Comparison of ENCODE assay signal across 14 mouse cellular contexts in genomic region chr7:19712414-19712813, GRCm38 (mm10). TPM values are rescaled to one million over a fixed set of nuclear protein-coding genes. Genes with fewer than 3 reads are reported as not detected.
DNase-seq lines count a peak whose midpoint lies in the region; ATAC-seq and TF ChIP-seq lines count a peak whose summit lies in the region.
"Had no signal": no experiment of that assay in that cellular context is flagged by ENCODE, and none has a peak within 500 bp of the region (broad histone marks: within the 10 kb centered on the region; RNA-seq: fewer than 3 reads in every experiment).

No protein-coding gene starts in this region.

- H3K79me2 ChIP-seq in MEL (ENCODE audit: control insufficient read depth, insufficient read depth, low read length, poor library complexity): peaks cover 20% of the 10 kb centered on the region

- no peak for TF ChIP-seq EP300 in MEL (IDR thresholded peaks at IDR 0.05; ENCODE audit: low read depth in 1 of 2, low read length in 2 of 2)

- no peak overlapping the region for H3K27ac ChIP-seq in forebrain, postnatal 0 days (ENCODE audit: low read depth, low read length)
- no peak overlapping the region for H3K27ac ChIP-seq in forebrain, embryonic 16.5 days (ENCODE audit: low read length)
- H3K27ac ChIP-seq in lung, embryonic 14.5 days (ENCODE audit: low read depth): no peak overlapping the region
- no peak overlapping the region for H3K27ac ChIP-seq in MEL (ENCODE audit: control insufficient read depth, low read depth, low read length)
- H3K27ac ChIP-seq: heart, embryonic 13.5 days had no signal

- H3K4me3 ChIP-seq in forebrain, postnatal 0 days (ENCODE audit: low read depth, low read length): no peak overlapping the region
- H3K4me3 ChIP-seq in forebrain, embryonic 16.5 days (replicated peaks; ENCODE audit: low read length): no peak overlapping the region
- no peak overlapping the region for H3K4me3 ChIP-seq in lung, embryonic 14.5 days (ENCODE audit: low read depth, low read length)
- no peak overlapping the region for H3K4me3 ChIP-seq in MEL (ENCODE audit: control insufficient read depth in 1 of 2, insufficient read depth in 1 of 2, low read depth in 2 of 2, low read length in 2 of 2)
- H3K4me3 ChIP-seq: heart, embryonic 13.5 days had no signal

- H3K4me2 ChIP-seq in forebrain, postnatal 0 days (ENCODE audit: low read depth): no peak overlapping the region
- no peak overlapping the region for H3K4me2 ChIP-seq in forebrain, embryonic 16.5 days (ENCODE audit: low read length)
- H3K4me2 ChIP-seq in lung, embryonic 14.5 days: no peak overlapping the region
- H3K4me2 ChIP-seq: heart, embryonic 13.5 days had no signal

- peak; percentile 64 for TF ChIP-seq CTCF in forebrain, postnatal 0 days (IDR thresholded peaks at IDR 0.05; ENCODE audit: low read depth)
- peak; percentile 59 for TF ChIP-seq CTCF in lung, embryonic 14.5 days (IDR thresholded peaks at IDR 0.05; ENCODE audit: low read depth)
- TF ChIP-seq CTCF in MEL (IDR thresholded peaks at IDR 0.05 in 2 of 3, conservative IDR thresholded peaks at IDR 0.05 in 1 of 3; ENCODE audit: control insufficient read depth in 1 of 3, insufficient read depth in 1 of 3, low read depth in 2 of 3, low read length in 3 of 3, poor library complexity in 1 of 3, severe bottlenecking in 1 of 3): peak; percentile 19 to 62 (median 42); a peak in 4 of 6 replicates

- H3K9ac ChIP-seq in forebrain, postnatal 0 days: no peak overlapping the region
- H3K9ac ChIP-seq in forebrain, embryonic 16.5 days (replicated peaks; ENCODE audit: low read depth, low read length): no peak overlapping the region
- no peak overlapping the region for H3K9ac ChIP-seq in lung, embryonic 14.5 days
- H3K9ac ChIP-seq in MEL (ENCODE audit: control insufficient read depth, low read depth, low read length, poor library complexity, severe bottlenecking): no peak overlapping the region
- H3K9ac ChIP-seq: heart, embryonic 13.5 days had no signal

- peaks cover 41% of the 10 kb centered on the region for H3K36me3 ChIP-seq in forebrain, postnatal 0 days (ENCODE audit: insufficient read depth)
- H3K36me3 ChIP-seq in forebrain, embryonic 16.5 days (ENCODE audit: control insufficient read depth, insufficient read depth): peaks cover 11% of the 10 kb centered on the region; the same call in 1 of the 2 replicates
- peaks cover 68% of the 10 kb centered on the region for H3K36me3 ChIP-seq in lung, embryonic 14.5 days (ENCODE audit: insufficient read depth)
- H3K36me3 ChIP-seq in MEL (ENCODE audit: control insufficient read depth in 1 of 2, insufficient read depth in 2 of 2, low read length in 2 of 2): peaks cover 9 to 14% of the 10 kb centered on the region in 2 experiments

- H3K4me1 ChIP-seq in forebrain, postnatal 0 days (ENCODE audit: insufficient read depth): 0 out of 2 replicates have a peak, but pooled peaks cover 6% of the 10 kb centered on the region
- H3K4me1 ChIP-seq in forebrain, embryonic 16.5 days (replicated peaks; ENCODE audit: control insufficient read depth, insufficient read depth, low read length): peaks cover 17% of the 10 kb centered on the region
- no peaks in the 10 kb centered on the region for H3K4me1 ChIP-seq in lung, embryonic 14.5 days (ENCODE audit: insufficient read depth)
- peaks cover 0 to 18% of the 10 kb centered on the region in 2 experiments; a peak in 2 of 4 replicates for H3K4me1 ChIP-seq in MEL (ENCODE audit: control insufficient read depth in 1 of 2, insufficient read depth in 2 of 2, low read length in 2 of 2)

- DNase-seq in forebrain, postnatal 0 days: no peak
- DNase-seq in lung, embryonic 14.5 days: peak; percentile 63
- no peak for DNase-seq in lung, postnatal 14 days
- peak; percentile 51 for DNase-seq in MEL (ENCODE audit: low read depth, low spot score)
- peak; percentile 13 for DNase-seq in mesoderm, embryonic 11.5 days (ENCODE audit: low read depth, low spot score)
- DNase-seq in urinary bladder, postnatal 10 days (ENCODE audit: low spot score): no peak
- DNase-seq in thymus, postnatal 10 days (ENCODE audit: low spot score in 2 of 2): no peak
- DNase-seq: adrenal gland, postnatal 10 days had no signal

- no peak for ATAC-seq in forebrain, postnatal 0 days
- ATAC-seq in forebrain, embryonic 16.5 days: no peak
- no peak for ATAC-seq in lung, embryonic 14.5 days (ENCODE audit: insufficient read depth)
- ATAC-seq: hindbrain, embryonic 16.5 days had no signal

- WGBS in forebrain, postnatal 0 days: 59% methylated on average over 4 of the region's 4 CpGs
- 72% methylated on average over 4 of the region's 4 CpGs for WGBS in forebrain, embryonic 16.5 days
- WGBS in lung, embryonic 14.5 days: 68% methylated on average over 4 of the region's 4 CpGs

- no peaks in the 10 kb centered on the region for H3K27me3 ChIP-seq in forebrain, postnatal 0 days (ENCODE audit: insufficient read depth, low read length)
- H3K27me3 ChIP-seq in forebrain, embryonic 16.5 days (replicated peaks; ENCODE audit: control insufficient read depth, insufficient read depth, low read length): no peaks in the 10 kb centered on the region
- no peaks in the 10 kb centered on the region for H3K27me3 ChIP-seq in lung, embryonic 14.5 days (ENCODE audit: insufficient read depth, low read length)
- H3K27me3 ChIP-seq in MEL (ENCODE audit: control insufficient read depth in 1 of 2, insufficient read depth in 2 of 2, low read length in 2 of 2): no peaks in the 10 kb centered on the region
- H3K27me3 ChIP-seq: heart, embryonic 13.5 days had no signal

- no peak for TF ChIP-seq POLR2A in MEL (IDR thresholded peaks at IDR 0.05; ENCODE audit: control insufficient read depth in 1 of 2, insufficient read depth in 1 of 2, low read depth in 1 of 2, low read length in 2 of 2, poor library complexity in 1 of 2)

- no peak; the same call in none of the 2 replicates for TF ChIP-seq RAD21 in MEL (IDR thresholded peaks at IDR 0.05; ENCODE audit: low read depth, low read length)

- no peaks in the 10 kb centered on the region for H3K9me3 ChIP-seq in forebrain, postnatal 0 days (ENCODE audit: low read length)
- H3K9me3 ChIP-seq in forebrain, embryonic 16.5 days (ENCODE audit: control insufficient read depth, low read length): no peaks in the 10 kb centered on the region
- H3K9me3 ChIP-seq in lung, embryonic 14.5 days (ENCODE audit: low read depth, low read length): no peaks in the 10 kb centered on the region
- no peaks in the 10 kb centered on the region for H3K9me3 ChIP-seq in MEL (replicated peaks; ENCODE audit: insufficient read depth, low read length)
- H3K9me3 ChIP-seq: heart, embryonic 13.5 days had no signal

TF ChIP-seq in MEL, 35 proteins besides CTCF, POLR2A, EP300 and RAD21:
- no peak for TF ChIP-seq ZNF384 (IDR thresholded peaks at IDR 0.05; ENCODE audit: low read depth, low read length)
- TF ChIP-seq SMC3 (IDR thresholded peaks at IDR 0.05; ENCODE audit: low read depth, low read length): peak; percentile 60
- TF ChIP-seq ZC3H11A (IDR thresholded peaks at IDR 0.05; ENCODE audit: low read depth, low read length): peak; percentile 16; the same call in 1 of the 2 replicates

RNA-seq across cellular contexts. Expression of gene Tomm40, which starts 2.8 kb away (rescaled TPM):
- total RNA-seq in forebrain, postnatal 0 days (2014; rRNA removed): 98.9 and 113 TPM in 2 replicates
- 146 and 147 TPM in 2 replicates for polyA plus RNA-seq in forebrain, postnatal 0 days (2015; fragmentation: Nextera tagmentation; extraction: Ambion mirVana)
- 109 TPM in 2 replicates for polyA plus RNA-seq in forebrain, embryonic 16.5 days (2015; fragmentation: Nextera tagmentation; extraction: Ambion mirVana)
- polyA plus RNA-seq in lung, embryonic 14.5 days (2014; fragmentation: Nextera tagmentation; extraction: Ambion mirVana): 149 and 168 TPM in 2 replicates
- 288 and 294 TPM in 2 replicates for total RNA-seq in MEL (2012; rRNA removed)
- polyA plus RNA-seq in MEL (2012; ENCODE audit: insufficient read depth in 1 of 2, insufficient read length in 2 of 2, low read depth in 1 of 2, low replicate concordance in 2 of 2, missing spikeins in 1 of 2): 100 to 1,000 TPM in 1 of 2 experiments, not detected in 1; 403 TPM

RNA-seq across cellular contexts. Expression of gene Apoe, which starts 13.4 kb away (rescaled TPM):
- total RNA-seq in forebrain, postnatal 0 days (2014; rRNA removed): 1,116 and 1,436 TPM in 2 replicates
- 1,283 and 1,495 TPM in 2 replicates for polyA plus RNA-seq in forebrain, postnatal 0 days (2015; fragmentation: Nextera tagmentation; extraction: Ambion mirVana)
- 269 and 326 TPM in 2 replicates for polyA plus RNA-seq in forebrain, embryonic 16.5 days (2015; fragmentation: Nextera tagmentation; extraction: Ambion mirVana)
- 404 and 439 TPM in 2 replicates for polyA plus RNA-seq in lung, embryonic 14.5 days (2014; fragmentation: Nextera tagmentation; extraction: Ambion mirVana)
- total RNA-seq in MEL (2012; rRNA removed): 22.6 and 33.3 TPM in 2 replicates
- 10 to 100 TPM in 1 of 2 experiments, not detected in 1; 61.4 TPM for polyA plus RNA-seq in MEL (2012; ENCODE audit: insufficient read depth in 1 of 2, insufficient read length in 2 of 2, low read depth in 1 of 2, low replicate concordance in 2 of 2, missing spikeins in 1 of 2)

RNA-seq across cellular contexts. Expression of gene Apoc1, which starts 20.0 kb away (rescaled TPM):
- total RNA-seq in forebrain, postnatal 0 days (2014; rRNA removed): 2.1 and 5.3 TPM in 2 replicates
- polyA plus RNA-seq in forebrain, postnatal 0 days (2015; fragmentation: Nextera tagmentation; extraction: Ambion mirVana): 3.0 and 5.5 TPM in 2 replicates
- polyA plus RNA-seq in forebrain, embryonic 16.5 days (2015; fragmentation: Nextera tagmentation; extraction: Ambion mirVana): 0.58 and 1.8 TPM in 2 replicates
- 13.6 and 15.5 TPM in 2 replicates for polyA plus RNA-seq in lung, embryonic 14.5 days (2014; fragmentation: Nextera tagmentation; extraction: Ambion mirVana)
- total RNA-seq in MEL (2012; rRNA removed): not detected in 2 replicates
- polyA plus RNA-seq in MEL (2012; ENCODE audit: insufficient read depth in 1 of 2, insufficient read length in 2 of 2, low read depth in 1 of 2, low replicate concordance in 2 of 2, missing spikeins in 1 of 2): under 1 TPM in 1 of 2 experiments, not detected in 1; 0.35 TPM

RNA-seq across cellular contexts. Expression of gene Apoc4, which starts 31.1 kb away (rescaled TPM):
- not detected in 2 replicates for total RNA-seq in forebrain, postnatal 0 days (2014; rRNA removed)
- not detected in 2 replicates for polyA plus RNA-seq in forebrain, postnatal 0 days (2015; fragmentation: Nextera tagmentation; extraction: Ambion mirVana)
- not detected in 2 replicates for polyA plus RNA-seq in forebrain, embryonic 16.5 days (2015; fragmentation: Nextera tagmentation; extraction: Ambion mirVana)
- 0.30 TPM in 1 of 2 replicates, not detected in the other for polyA plus RNA-seq in lung, embryonic 14.5 days (2014; fragmentation: Nextera tagmentation; extraction: Ambion mirVana)
- total RNA-seq in MEL (2012; rRNA removed): not detected in 2 replicates
- polyA plus RNA-seq in MEL (2012; ENCODE audit: insufficient read depth in 1 of 2, insufficient read length in 2 of 2, low read depth in 1 of 2, low replicate concordance in 2 of 2, missing spikeins in 1 of 2): not detected
- total RNA-seq: left cerebral cortex, postnatal 10 days had no signal
- polyA plus RNA-seq: hindbrain, embryonic 16.5 days had no signal

RNA-seq across cellular contexts. Expression of gene Gm44805, which starts 31.2 kb away (rescaled TPM):
- not detected in 2 replicates for total RNA-seq in forebrain, postnatal 0 days (2014; rRNA removed)
- not detected in 2 replicates for polyA plus RNA-seq in forebrain, postnatal 0 days (2015; fragmentation: Nextera tagmentation; extraction: Ambion mirVana)
- polyA plus RNA-seq in forebrain, embryonic 16.5 days (2015; fragmentation: Nextera tagmentation; extraction: Ambion mirVana): not detected in 2 replicates
- polyA plus RNA-seq in lung, embryonic 14.5 days (2014; fragmentation: Nextera tagmentation; extraction: Ambion mirVana): not detected in 2 replicates
- not detected in 2 replicates for total RNA-seq in MEL (2012; rRNA removed)
- not detected for polyA plus RNA-seq in MEL (2012; ENCODE audit: insufficient read depth in 1 of 2, insufficient read length in 2 of 2, low read depth in 1 of 2, low replicate concordance in 2 of 2, missing spikeins in 1 of 2)
- total RNA-seq: ES-E14; left cerebral cortex, postnatal 10 days; neutrophil, adult 5-6 weeks had no signal
- polyA plus RNA-seq: heart, embryonic 13.5 days; hindbrain, embryonic 16.5 days had no signal

Comparison
In these comparisons a context has a peak if more than half of its experiments do, and no peak if none do; other contexts are left out.
1. DNase-seq: peak in lung, embryonic 14.5 days (single experiment), MEL (single experiment) and mesoderm, embryonic 11.5 days (single experiment); none in forebrain, postnatal 0 days (single experiment), lung, postnatal 14 days (single experiment), urinary bladder, postnatal 10 days (single experiment) and thymus, postnatal 10 days (0 of 2).
2. Peak in every context shown above with its lines, with median percentiles within 50 percentile points of each other: CTCF ChIP-seq.